Mouse (Mus musculus): ENCODE measurements around the gene Fam129c.

The Fam129c gene

GRCm38 (mm10) chr8:71592374-71593170 is 4.9 kb upstream of the Fam129c start:
- TF ChIP-seq GATA4 (IDR thresholded peaks at IDR 0.05; ENCODE audit: insufficient replicate concordance, low read length), result no peak

GRCm38 (mm10) chr8:71593556-71594323 is 3.7 kb upstream of the Fam129c start:
- no peak for TF ChIP-seq GATA4 (IDR thresholded peaks at IDR 0.05; ENCODE audit: insufficient replicate concordance, low read length)

GRCm38 (mm10) chr8:71594324-71594722 is 3.1 kb upstream of the Fam129c start:
- TF ChIP-seq GATA4 (IDR thresholded peaks at IDR 0.05; ENCODE audit: insufficient replicate concordance, low read length), result no peak

GRCm38 (mm10) chr8:71595862-71596261 is 1.6 kb upstream of the Fam129c start:
- no peak for TF ChIP-seq GATA4 (IDR thresholded peaks at IDR 0.05; ENCODE audit: insufficient replicate concordance, low read length)

GRCm38 (mm10) chr8:71596384-71596783 is 1.1 kb upstream of the Fam129c start:
- no peak for TF ChIP-seq GATA4 (IDR thresholded peaks at IDR 0.05; ENCODE audit: insufficient replicate concordance, low read length)

- no peak for TF ChIP-seq GATA4 (IDR thresholded peaks at IDR 0.05; ENCODE audit: insufficient replicate concordance, low read length)
These were observed 650 bp upstream of the Fam129c start for GRCm38 (mm10) chr8:71596798-71597197.

GRCm38 (mm10) chr8:71598375-71598774 is 927 bp downstream of the Fam129c start:
- TF ChIP-seq GATA4 (IDR thresholded peaks at IDR 0.05; ENCODE audit: insufficient replicate concordance, low read length), result no peak

GRCm38 (mm10) chr8:71598841-71599240 is 1.4 kb downstream of the Fam129c start:
- no peak for TF ChIP-seq GATA4 (IDR thresholded peaks at IDR 0.05; ENCODE audit: insufficient replicate concordance, low read length)

- no peak for TF ChIP-seq GATA4 (IDR thresholded peaks at IDR 0.05; ENCODE audit: insufficient replicate concordance, low read length)
These were observed 4.7 kb downstream of the Fam129c start for GRCm38 (mm10) chr8:71601939-71602665.

GRCm38 (mm10) chr8:71602666-71603334 is 5.4 kb downstream of the Fam129c start:
- no peak for TF ChIP-seq GATA4 (IDR thresholded peaks at IDR 0.05; ENCODE audit: insufficient replicate concordance, low read length)

GRCm38 (mm10) chr8:71604021-71604420 is 6.6 kb downstream of the Fam129c start:
- TF ChIP-seq GATA4 (IDR thresholded peaks at IDR 0.05; ENCODE audit: insufficient replicate concordance, low read length), result no peak

GRCm38 (mm10) chr8:71610822-71611651 is 13.6 kb downstream of the Fam129c start, which contains the start of gene Colgalt1:
Gene Colgalt1 (plus strand): TSS chr8:71610998.
- no peak; the same call in 1 of the 2 replicates for TF ChIP-seq GATA4 (IDR thresholded peaks at IDR 0.05; ENCODE audit: insufficient replicate concordance, low read length)

GRCm38 (mm10) chr8:71612141-71612540 is 14.7 kb downstream of the Fam129c start:
- TF ChIP-seq GATA4 (IDR thresholded peaks at IDR 0.05; ENCODE audit: insufficient replicate concordance, low read length), result no peak

GRCm38 (mm10) chr8:71613418-71613817 is 16.0 kb downstream of the Fam129c start:
- no peak for TF ChIP-seq GATA4 (IDR thresholded peaks at IDR 0.05; ENCODE audit: insufficient replicate concordance, low read length)
